Mouse (Mus musculus): ENCODE measurements around the gene Mpdz. TPM values are rescaled to one million over a fixed set of nuclear protein-coding genes. Genes with fewer than 3 reads are reported as not detected.

The Mpdz gene
- polyA plus RNA-seq, 1 experiment, result 2.0 TPM

GRCm38 (mm10) chr4:81236227-81236626 is 206.4 kb downstream of the Mpdz start:
- no peak overlapping the region for H3K27ac ChIP-seq (ENCODE audit: insufficient read depth, low read length)
- no peaks in the 10 kb centered on the region for H3K27me3 ChIP-seq (ENCODE audit: control insufficient read depth, insufficient read depth, low read length)
- no peaks in the 10 kb centered on the region for H3K4me1 ChIP-seq (ENCODE audit: control insufficient read depth, insufficient read depth, insufficient read length)
- WGBS, result 79% methylated on average over 5 of the region's 5 CpGs
- H3K4me3 ChIP-seq (ENCODE audit: extremely low read depth, insufficient read depth, insufficient read length), result no peak overlapping the region
- H3K36me3 ChIP-seq (ENCODE audit: control insufficient read depth, insufficient read depth, low read length), result no peaks in the 10 kb centered on the region
- no peak for DNase-seq (ENCODE audit: low read depth in 1 of 2, low spot score in 2 of 2)
- TF ChIP-seq POLR2A (IDR thresholded peaks at IDR 0.05; ENCODE audit: low read depth, low read length) (no peak), CTCF (IDR thresholded peaks at IDR 0.05; ENCODE audit: extremely low read depth, insufficient read depth, insufficient read length, insufficient replicate concordance) (no peak)

All from spleen, adult 2 months (tissue).